Mouse (Mus musculus) lung, embryonic 14.5 days (tissue): ENCODE measurements at regions not wholly inside any gene's neighbourhood (a gene's known extent, or its start where the extent isn't known, plus 50 kb on each side); places are given as distances from the start of the nearest gene placed in this dataset.

Experiments
- ATAC-seq: fragments of 200-750 bp; cut with Nextera tagmentation; 2 replicates; pipeline ENCODE4 v1.8.0; 2017; ENCODE audit warnings: mild to moderate bottlenecking, moderate TSS enrichment, moderate library complexity; ENCODE audit not compliant: insufficient read depth
- DNase-seq: peaks from one replicate; pipeline ENCODE4 v3.0.0-alpha.2; 2015
- H3K27ac ChIP-seq: fragments of 300-500 bp; sonication (generic); 2 replicates; pipeline ENCODE4 v1.5.1; 2014; ENCODE audit warnings: low read depth, mild to moderate bottlenecking, moderate library complexity
- H3K27me3 ChIP-seq: fragments of 300-500 bp; sonication (generic); 2 replicates; pipeline ENCODE4 v1.6.1; 2014; ENCODE audit warnings: low read length, control low read depth; ENCODE audit not compliant: insufficient read depth
- H3K36me3 ChIP-seq: fragments of 300-500 bp; sonication (generic); 2 replicates; pipeline ENCODE4 v1.6.1; 2014; ENCODE audit warnings: control low read depth; ENCODE audit not compliant: insufficient read depth
- H3K4me1 ChIP-seq: fragments of 300-500 bp; sonication (generic); 2 replicates; pipeline ENCODE4 v1.6.1; 2014; ENCODE audit warnings: antibody characterized with exemption, control low read depth; ENCODE audit not compliant: insufficient read depth
- H3K4me2 ChIP-seq: fragments of 300-500 bp; sonication (generic); 2 replicates; pipeline ENCODE4 v1.6.1; 2014; ENCODE audit warnings: mild to moderate bottlenecking
- H3K4me3 ChIP-seq: fragments of 300-500 bp; sonication (generic); 2 replicates; pipeline ENCODE4 v1.5.1; 2014; ENCODE audit warnings: low read depth, low read length
- H3K9ac ChIP-seq: fragments of 300-500 bp; sonication (generic); 2 replicates; pipeline ENCODE4 v1.6.1; 2014
- H3K9me3 ChIP-seq: fragments of 300-500 bp; sonication (generic); 2 replicates; pipeline ENCODE4 v1.6.1; 2016; ENCODE audit warnings: low read depth, low read length, control low read depth
- CTCF ChIP-seq: IDR thresholded peaks from 2 replicates; pipeline ENCODE4 v1.5.1; 2016; ENCODE audit warnings: antibody characterized with exemption, low read depth
- WGBS: fragments of 180-500 bp; shearing (Covaris S2); extraction: QIAGEN DNeasy Blood & Tissue Kit; methylation state at CpG from one replicate; pipeline ENCODE4 v1.1.7; 2014; 5-methylcytosine and 5-hydroxymethylcytosine counted together

- WGBS: 24% methylated on average over 5 of the region's 5 CpGs
- Histone ChIP-seq H3K9ac (no peak overlapping the region), H3K27me3 (no peaks in the 10 kb centered on the region), H3K36me3 (no peaks in the 10 kb centered on the region), H3K4me3 (no peak overlapping the region), H3K4me1 (peaks cover 37% of the 10 kb centered on the region), H3K9me3 (no peaks in the 10 kb centered on the region), H3K4me2 (peak overlapping the region; percentile 45), H3K27ac (peak overlapping the region; percentile 88)
- no peak for TF ChIP-seq CTCF
- no peak for DNase-seq
- no peak for ATAC-seq
Observed at GRCm38 (mm10) chr15:36873884-36874243, 133.7 kb downstream of the Zfp706 start.

- 11% methylated on average over 10 of the region's 10 CpGs for WGBS
- ATAC-seq (peak; percentile 83), DNase-seq (peak; percentile 94)
- Histone ChIP-seq H3K27ac (peak overlapping the region; percentile 88), H3K9me3 (no peaks in the 10 kb centered on the region), H3K4me1 (peaks cover 31% of the 10 kb centered on the region), H3K4me3 (no peak overlapping the region), H3K36me3 (no peaks in the 10 kb centered on the region), H3K9ac (no peak overlapping the region), H3K27me3 (no peaks in the 10 kb centered on the region), H3K4me2 (peak overlapping the region; percentile 45)
- no peak for TF ChIP-seq CTCF
Observed at GRCm38 (mm10) chr15:36873058-36873883, 134.3 kb downstream of the Zfp706 start.

GRCm38 (mm10) chr15:36872566-36872965 lies 135.0 kb downstream of the Zfp706 start:
- Histone ChIP-seq H3K27ac (no peak overlapping the region), H3K36me3 (no peaks in the 10 kb centered on the region), H3K4me2 (no peak overlapping the region), H3K27me3 (no peaks in the 10 kb centered on the region), H3K9me3 (no peaks in the 10 kb centered on the region), H3K4me3 (no peak overlapping the region), H3K4me1 (peaks cover 29% of the 10 kb centered on the region), H3K9ac (no peak overlapping the region)
- TF ChIP-seq CTCF: no peak
- ATAC-seq (no peak), DNase-seq (no peak)
- 46% methylated on average over 2 of the region's 2 CpGs for WGBS

- 83% methylated on average over 7 of the region's 7 CpGs for WGBS
- no peak for TF ChIP-seq CTCF
Observed at GRCm38 (mm10) chr15:36870717-36871116, 136.9 kb downstream of the Zfp706 start.

GRCm38 (mm10) chr15:36870094-36870493 lies 137.5 kb downstream of the Zfp706 start:
- H3K27ac ChIP-seq: no peak overlapping the region
- 90% methylated on average over 9 of the region's 9 CpGs for WGBS
- no peak overlapping the region for H3K9ac ChIP-seq
- no peak overlapping the region for H3K4me3 ChIP-seq
- H3K36me3 ChIP-seq: no peaks in the 10 kb centered on the region
- peaks cover 19% of the 10 kb centered on the region for H3K4me1 ChIP-seq
- no peak overlapping the region for H3K4me2 ChIP-seq
- no peaks in the 10 kb centered on the region for H3K27me3 ChIP-seq
- H3K9me3 ChIP-seq: no peaks in the 10 kb centered on the region
- DNase-seq (no peak), ATAC-seq (no peak)
- no peak for TF ChIP-seq CTCF

More at GRCm38 (mm10) chr15:36870717-36871116, 136.9 kb downstream of the Zfp706 start:
- Histone ChIP-seq H3K27ac (no peak overlapping the region), H3K27me3 (no peaks in the 10 kb centered on the region), H3K4me1 (peaks cover 22% of the 10 kb centered on the region), H3K4me2 (no peak overlapping the region), H3K4me3 (no peak overlapping the region), H3K9ac (no peak overlapping the region), H3K9me3 (no peaks in the 10 kb centered on the region), H3K36me3 (no peaks in the 10 kb centered on the region)
- DNase-seq: no peak
- no peak for ATAC-seq

GRCm38 (mm10) chr15:36866088-36866487 lies 141.5 kb downstream of the Zfp706 start:
- Histone ChIP-seq H3K27ac (no peak overlapping the region), H3K4me3 (no peak overlapping the region), H3K9me3 (no peaks in the 10 kb centered on the region; the same call in 1 of the 2 replicates), H3K27me3 (no peaks in the 10 kb centered on the region), H3K4me1 (no peaks in the 10 kb centered on the region), H3K4me2 (no peak overlapping the region), H3K36me3 (no peaks in the 10 kb centered on the region), H3K9ac (no peak overlapping the region)
- ATAC-seq: no peak
- WGBS: 48% methylated on average over 1 of the region's 1 CpGs
- no peak for TF ChIP-seq CTCF
- no peak for DNase-seq

- H3K9ac ChIP-seq: no peak overlapping the region
- no peaks in the 10 kb centered on the region; the same call in 1 of the 2 replicates for H3K9me3 ChIP-seq
- no peaks in the 10 kb centered on the region for H3K4me1 ChIP-seq
- no peak for ATAC-seq
- DNase-seq: no peak
- no peaks in the 10 kb centered on the region for H3K36me3 ChIP-seq
- no peak overlapping the region for H3K4me2 ChIP-seq
- TF ChIP-seq CTCF: no peak
- no peaks in the 10 kb centered on the region for H3K27me3 ChIP-seq
- WGBS: 45% methylated on average over 3 of the region's 3 CpGs
- H3K27ac ChIP-seq: no peak overlapping the region; the same call in 1 of the 2 replicates
- no peak overlapping the region for H3K4me3 ChIP-seq
Observed at GRCm38 (mm10) chr15:36865332-36865731, 142.2 kb downstream of the Zfp706 start.
